Mouse (Mus musculus) hindbrain, embryonic 16.5 days (tissue): ENCODE results near the gene Colca2. TPM values are rescaled to one million over a fixed set of nuclear protein-coding genes. Genes with fewer than 3 reads are reported as not detected.

Source experiments
- ATAC-seq: fragments of 200-750 bp; cut with Nextera tagmentation; 2 replicates; pipeline ENCODE4 v1.8.0; 2017; ENCODE audit warnings: moderate TSS enrichment, moderate library complexity
- H3K27ac ChIP-seq: fragments of 300-500 bp; sonication (generic); 2 replicates; pipeline ENCODE4 v1.5.1; 2014; ENCODE audit warnings: low read depth, mild to moderate bottlenecking, control low read depth, low read length, moderate library complexity
- H3K27me3 ChIP-seq: fragments of 300-500 bp; sonication (generic); replicated peaks from 2 replicates; pipeline ENCODE4 v1.6.1; 2014; ENCODE audit warnings: low read length; ENCODE audit not compliant: control insufficient read depth, insufficient read depth
- H3K36me3 ChIP-seq: fragments of 300-500 bp; sonication (generic); 2 replicates; pipeline ENCODE4 v1.6.1; 2014; ENCODE audit warnings: mild to moderate bottlenecking, low read length, moderate library complexity, mixed read lengths; ENCODE audit not compliant: control insufficient read depth, insufficient read depth
- H3K4me1 ChIP-seq: fragments of 300-500 bp; sonication (generic); 2 replicates; pipeline ENCODE4 v1.6.1; 2014; ENCODE audit warnings: low read depth, low read length; ENCODE audit not compliant: control insufficient read depth, insufficient read depth
- H3K4me2 ChIP-seq: fragments of 300-500 bp; sonication (generic); 2 replicates; pipeline ENCODE4 v1.6.1; 2014; ENCODE audit warnings: mild to moderate bottlenecking, low read length, control low read depth, moderate library complexity
- H3K4me3 ChIP-seq: fragments of 300-500 bp; sonication (generic); 2 replicates; pipeline ENCODE4 v1.5.1; 2014; ENCODE audit warnings: mild to moderate bottlenecking, low read length, control low read depth, moderate library complexity
- H3K9ac ChIP-seq: fragments of 300-500 bp; sonication (generic); 2 replicates; pipeline ENCODE4 v1.6.1; 2014; ENCODE audit warnings: low read depth, mild to moderate bottlenecking, control low read depth, low read length, moderate library complexity
- H3K9me3 ChIP-seq: fragments of 300-500 bp; sonication (generic); 2 replicates; pipeline ENCODE4 v1.6.1; 2014; ENCODE audit warnings: mild to moderate bottlenecking, low read length, moderate library complexity; ENCODE audit not compliant: control insufficient read depth
- WGBS: fragments of 180-500 bp; shearing (Covaris S2); extraction: QIAGEN DNeasy Blood & Tissue Kit; methylation state at CpG from one replicate; pipeline ENCODE4 v1.1.7; 2014; 5-methylcytosine and 5-hydroxymethylcytosine counted together
- polyA plus RNA-seq: library from polyadenylated mRNA; unstranded; fragments of >200 nt; fragmentation: Nextera tagmentation; extraction: Ambion mirVana; gene quantifications from 2 replicates; pipeline ENCODE4 v1.2.1, GENCODE M21; 2015

The Colca2 gene
- polyA plus RNA-seq: 0.94 and 1.2 TPM in 2 replicates

GRCm38 (mm10) chr9:51278500-51279381 lies at the start of gene Colca2:
Gene Colca2 (minus strand): TSS chr9:51278569.
- Histone ChIP-seq H3K9ac (peak within 1 kb of the TSS; percentile 68), H3K9me3 (no peaks in the 10 kb centered on the region), H3K27ac (no peak within 1 kb of the TSS; the same call in 1 of the 2 replicates), H3K4me3 (peak within 1 kb of the TSS; percentile 42), H3K27me3 (peaks cover 14% of the 10 kb centered on the region), H3K4me1 (peaks cover 10% of the 10 kb centered on the region), H3K4me2 (peak within 1 kb of the TSS; percentile 69), H3K36me3 (no peaks in the 10 kb centered on the region)
- peak; percentile 98 for ATAC-seq
- under 1% methylated on average over 53 of the region's 53 CpGs for WGBS

GRCm38 (mm10) chr9:51327555-51327903 lies 49.2 kb upstream of the Colca2 start:
- Histone ChIP-seq H3K9ac (no peak overlapping the region), H3K4me2 (no peak overlapping the region), H3K27ac (no peak overlapping the region), H3K9me3 (no peaks in the 10 kb centered on the region), H3K4me1 (no peaks in the 10 kb centered on the region), H3K27me3 (no peaks in the 10 kb centered on the region), H3K4me3 (no peak overlapping the region), H3K36me3 (no peaks in the 10 kb centered on the region)
- no peak for ATAC-seq
- WGBS: 91% methylated on average over 5 of the region's 5 CpGs

DNA sequence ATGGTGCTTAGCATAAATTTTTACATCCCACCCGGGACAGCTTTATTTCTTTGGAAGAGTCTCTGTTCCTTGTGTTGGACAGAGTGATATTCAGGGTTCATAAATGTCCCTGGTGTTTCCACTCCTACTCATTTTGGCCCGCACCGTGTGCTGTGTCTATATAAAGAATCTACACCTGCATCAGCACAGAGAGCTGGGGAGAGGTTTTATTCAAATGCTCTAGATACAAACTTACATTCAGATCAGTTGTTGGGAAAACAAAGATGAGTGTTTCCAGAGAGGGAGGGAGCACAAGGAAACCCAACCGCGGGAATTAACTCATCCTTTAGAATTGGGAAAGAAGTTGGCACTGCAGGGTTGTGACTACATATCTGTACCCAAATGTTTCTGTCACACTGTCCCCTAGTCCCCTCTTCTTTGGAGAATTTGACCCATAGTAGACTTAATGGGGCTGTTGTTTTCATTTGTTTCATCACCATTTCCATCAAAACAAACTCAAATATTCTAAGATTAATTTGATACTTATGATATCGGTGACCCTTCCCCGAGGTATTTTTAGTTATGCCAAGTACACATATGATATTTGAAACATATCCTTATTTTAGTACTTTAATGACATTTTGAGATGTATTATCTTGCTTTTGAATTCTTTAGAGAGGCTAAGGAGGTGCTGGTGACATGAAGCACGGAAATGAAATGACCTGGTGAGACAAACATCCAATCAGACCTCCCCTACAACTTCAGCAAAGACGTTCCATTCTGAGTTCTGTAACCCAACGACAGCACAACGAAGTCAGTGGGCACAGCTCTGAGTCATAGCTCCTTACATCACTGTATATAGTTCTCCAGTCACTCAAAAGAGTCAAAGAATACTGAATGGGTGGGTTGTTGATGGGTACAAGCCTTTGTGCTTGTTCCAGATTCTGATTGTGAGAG lies 48.5 kb upstream of the Colca2 start:
- H3K4me3 ChIP-seq: no peak overlapping the region
- no peaks in the 10 kb centered on the region for H3K9me3 ChIP-seq
- H3K4me2 ChIP-seq: no peak overlapping the region
- 84% methylated on average over 11 of the region's 11 CpGs for WGBS
- H3K4me1 ChIP-seq: no peaks in the 10 kb centered on the region
- no peaks in the 10 kb centered on the region for H3K27me3 ChIP-seq
- H3K9ac ChIP-seq: no peak overlapping the region
- H3K27ac ChIP-seq: no peak overlapping the region
- no peak for ATAC-seq
- no peaks in the 10 kb centered on the region for H3K36me3 ChIP-seq

DNA sequence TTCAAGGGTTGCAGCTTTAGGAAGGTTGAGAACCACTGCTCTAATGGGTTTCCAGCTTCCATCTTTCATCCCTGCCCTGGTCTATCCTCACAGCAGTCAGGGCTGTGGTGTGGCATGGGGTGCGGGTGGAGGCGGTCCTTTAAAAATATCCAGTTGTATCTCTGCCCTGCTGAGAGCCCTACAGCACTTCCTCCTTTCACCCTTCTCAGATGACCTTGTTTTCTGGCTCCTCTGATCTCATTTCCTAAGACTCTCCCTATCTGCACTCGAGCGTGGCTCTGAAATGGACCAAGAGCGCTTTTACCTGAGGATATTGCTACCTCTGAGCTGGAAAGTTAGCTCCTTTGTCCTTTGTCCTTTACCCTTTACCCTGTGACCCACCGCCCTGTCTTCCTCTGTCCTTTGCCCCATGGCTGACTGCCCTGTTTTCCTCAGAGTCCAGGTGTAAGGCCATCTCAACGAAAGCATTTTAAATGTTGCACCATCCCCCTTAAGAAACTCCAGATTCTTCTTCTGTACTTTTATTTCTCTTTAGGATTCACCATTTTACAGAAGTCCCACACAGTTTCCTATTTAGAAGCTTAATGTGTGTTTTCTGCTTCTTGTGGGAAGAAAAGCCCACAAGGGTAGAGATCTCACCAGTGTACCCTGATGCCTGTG lies 46.2 kb upstream of the Colca2 start:
- Histone ChIP-seq H3K4me2 (no peak overlapping the region), H3K27ac (no peak overlapping the region), H3K4me3 (no peak overlapping the region), H3K9ac (no peak overlapping the region), H3K27me3 (no peaks in the 10 kb centered on the region), H3K9me3 (no peaks in the 10 kb centered on the region), H3K4me1 (no peaks in the 10 kb centered on the region), H3K36me3 (no peaks in the 10 kb centered on the region)
- no peak for ATAC-seq
- WGBS: 91% methylated on average over 7 of the region's 7 CpGs

DNA sequence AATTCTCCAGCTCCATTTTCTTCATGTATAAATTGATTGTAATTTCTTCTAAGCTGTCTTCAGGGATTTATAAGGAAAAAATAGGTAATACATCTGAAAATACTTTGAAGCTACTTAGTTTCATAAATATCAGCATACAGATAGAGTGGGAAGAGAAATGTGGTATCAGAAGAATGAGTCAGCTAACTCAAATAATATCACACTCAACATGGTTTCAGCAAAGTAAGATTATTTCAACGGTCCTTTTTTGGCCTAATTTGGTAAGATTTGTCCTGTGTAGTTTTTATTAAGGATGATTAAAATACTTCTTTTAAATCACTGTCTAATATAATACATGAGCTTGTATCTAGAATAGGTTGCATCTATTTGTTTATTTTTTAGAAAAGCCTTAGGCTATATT lies 41.7 kb upstream of the Colca2 start:
- no peak overlapping the region for H3K4me2 ChIP-seq
- ATAC-seq: no peak
- 83% methylated on average over 1 of the region's 1 CpGs for WGBS
- no peaks in the 10 kb centered on the region for H3K27me3 ChIP-seq
- no peak overlapping the region for H3K4me3 ChIP-seq
- no peaks in the 10 kb centered on the region for H3K9me3 ChIP-seq
- H3K36me3 ChIP-seq: no peaks in the 10 kb centered on the region
- H3K9ac ChIP-seq: no peak overlapping the region
- no peaks in the 10 kb centered on the region for H3K4me1 ChIP-seq
- no peak overlapping the region for H3K27ac ChIP-seq

DNA sequence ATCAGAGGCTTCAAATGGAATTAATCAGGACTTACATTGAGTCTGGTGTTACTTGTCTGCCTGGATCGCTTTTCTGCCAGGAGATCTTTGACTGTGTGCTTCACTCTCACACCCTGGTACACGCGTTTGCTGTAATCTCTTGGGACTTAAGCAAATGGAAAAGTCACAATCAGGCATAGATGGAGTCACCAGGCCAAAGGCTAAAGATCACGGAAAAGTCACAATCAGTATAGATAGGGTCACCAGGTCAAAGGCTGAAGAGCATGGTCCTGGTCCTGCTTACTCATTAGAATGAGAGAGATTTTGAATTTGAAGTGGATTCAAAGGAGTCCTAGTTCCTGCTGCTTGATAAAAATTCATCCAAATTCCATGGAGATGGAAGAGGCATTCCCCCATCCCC lies 39.9 kb upstream of the Colca2 start:
- no peaks in the 10 kb centered on the region for H3K4me1 ChIP-seq
- no peak overlapping the region for H3K9ac ChIP-seq
- WGBS: 84% methylated on average over 4 of the region's 4 CpGs
- no peak overlapping the region for H3K27ac ChIP-seq
- no peaks in the 10 kb centered on the region for H3K36me3 ChIP-seq
- no peak overlapping the region for H3K4me3 ChIP-seq
- no peaks in the 10 kb centered on the region for H3K27me3 ChIP-seq
- no peak for ATAC-seq
- H3K9me3 ChIP-seq: no peaks in the 10 kb centered on the region
- H3K4me2 ChIP-seq: no peak overlapping the region

- WGBS: 89% methylated on average over 4 of the region's 4 CpGs
- H3K4me3 ChIP-seq: no peak overlapping the region
- ATAC-seq: no peak
- no peaks in the 10 kb centered on the region for H3K9me3 ChIP-seq
- H3K27ac ChIP-seq: no peak overlapping the region
- H3K36me3 ChIP-seq: no peaks in the 10 kb centered on the region
- H3K4me2 ChIP-seq: no peak overlapping the region
- no peaks in the 10 kb centered on the region for H3K4me1 ChIP-seq
- no peaks in the 10 kb centered on the region for H3K27me3 ChIP-seq
- H3K9ac ChIP-seq: no peak overlapping the region
Observed at GRCm38 (mm10) chr9:51317322-51317721, 39.0 kb upstream of the Colca2 start.

DNA sequence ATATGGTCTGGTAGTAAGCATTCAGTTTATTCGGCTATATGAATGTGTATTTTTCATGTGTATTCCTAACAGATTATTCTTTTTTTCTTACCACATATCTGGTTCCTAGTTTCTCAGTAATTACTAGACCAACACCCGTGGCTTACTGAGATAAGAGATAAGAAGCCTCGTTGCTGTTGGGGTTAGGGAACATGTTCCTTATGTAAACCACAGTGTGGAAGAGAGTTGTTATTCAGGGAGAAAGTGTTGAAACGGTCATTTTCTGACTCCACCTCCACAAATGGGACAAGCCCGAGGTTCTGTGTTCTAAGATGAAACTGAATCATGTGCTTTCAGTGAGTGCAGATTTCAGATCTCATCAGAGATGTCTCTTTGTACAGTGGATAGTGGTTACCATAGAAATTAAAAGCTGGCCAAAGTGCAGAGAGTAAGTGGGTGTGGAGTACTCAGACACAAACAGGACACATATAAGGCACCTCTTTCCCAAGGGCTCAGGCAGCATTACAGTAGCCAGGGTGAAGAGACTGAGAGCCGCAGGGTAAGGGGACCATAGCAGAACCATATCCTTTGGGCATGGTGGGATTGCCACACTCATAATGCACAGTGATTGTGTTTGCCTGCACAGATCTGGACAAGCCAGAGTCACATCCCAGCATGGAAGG lies 37.2 kb upstream of the Colca2 start:
- Histone ChIP-seq H3K9me3 (no peaks in the 10 kb centered on the region), H3K4me3 (no peak overlapping the region), H3K4me1 (no peaks in the 10 kb centered on the region), H3K27ac (no peak overlapping the region), H3K4me2 (no peak overlapping the region), H3K36me3 (no peaks in the 10 kb centered on the region), H3K9ac (no peak overlapping the region), H3K27me3 (no peaks in the 10 kb centered on the region)
- no peak for ATAC-seq
- 82% methylated on average over 6 of the region's 6 CpGs for WGBS
